Mouse (Mus musculus): ENCODE measurements at regions not wholly inside any gene's neighbourhood (a gene's known extent, or its start where the extent isn't known, plus 50 kb on each side); places are given as distances from the start of the nearest gene placed in this dataset.

GRCm38 (mm10) chr5:118316310-118317017 lies 71.4 kb downstream of the 2410131K14Rik start:
- Histone ChIP-seq H3K36me3 (replicated peaks) (no peaks in the 10 kb centered on the region), H3K27ac (replicated peaks) (no peak overlapping the region), H3K9me3 (replicated peaks) (no peaks in the 10 kb centered on the region), H3K4me1 (replicated peaks) (no peaks in the 10 kb centered on the region), H3K27me3 (peaks cover 42% of the 10 kb centered on the region), H3K4me2 (no peak overlapping the region), H3K9ac (no peak overlapping the region), H3K4me3 (replicated peaks) (no peak overlapping the region)
- ATAC-seq (ENCODE audit: insufficient read depth) = no peak
- 47% methylated on average over 10 of the region's 10 CpGs for WGBS (ENCODE audit: insufficient replicate concordance)

GRCm38 (mm10) chr5:118318073-118318472 lies 73.0 kb downstream of the 2410131K14Rik start:
- no peak overlapping the region for H3K9ac ChIP-seq
- no peaks in the 10 kb centered on the region for H3K4me1 ChIP-seq (replicated peaks)
- no peaks in the 10 kb centered on the region for H3K36me3 ChIP-seq (replicated peaks)
- no peak for ATAC-seq (ENCODE audit: insufficient read depth)
- H3K4me2 ChIP-seq = no peak overlapping the region
- no peaks in the 10 kb centered on the region for H3K9me3 ChIP-seq (replicated peaks)
- WGBS (ENCODE audit: insufficient replicate concordance) = 39% methylated on average over 5 of the region's 5 CpGs
- H3K27me3 ChIP-seq = peaks cover 44% of the 10 kb centered on the region
- H3K4me3 ChIP-seq (replicated peaks) = no peak overlapping the region
- no peak overlapping the region for H3K27ac ChIP-seq (replicated peaks)

GRCm38 (mm10) chr5:118318883-118319282 lies 73.9 kb downstream of the 2410131K14Rik start:
- no peaks in the 10 kb centered on the region for H3K36me3 ChIP-seq (replicated peaks)
- H3K27ac ChIP-seq (replicated peaks) = no peak overlapping the region
- H3K4me1 ChIP-seq (replicated peaks) = no peaks in the 10 kb centered on the region
- no peaks in the 10 kb centered on the region for H3K9me3 ChIP-seq (replicated peaks)
- ATAC-seq (ENCODE audit: insufficient read depth) = no peak
- H3K27me3 ChIP-seq = peaks cover 44% of the 10 kb centered on the region
- H3K9ac ChIP-seq = no peak overlapping the region
- 10% methylated on average over 15 of the region's 15 CpGs for WGBS (ENCODE audit: insufficient replicate concordance)
- H3K4me3 ChIP-seq (replicated peaks) = no peak overlapping the region
- no peak overlapping the region for H3K4me2 ChIP-seq

DNA sequence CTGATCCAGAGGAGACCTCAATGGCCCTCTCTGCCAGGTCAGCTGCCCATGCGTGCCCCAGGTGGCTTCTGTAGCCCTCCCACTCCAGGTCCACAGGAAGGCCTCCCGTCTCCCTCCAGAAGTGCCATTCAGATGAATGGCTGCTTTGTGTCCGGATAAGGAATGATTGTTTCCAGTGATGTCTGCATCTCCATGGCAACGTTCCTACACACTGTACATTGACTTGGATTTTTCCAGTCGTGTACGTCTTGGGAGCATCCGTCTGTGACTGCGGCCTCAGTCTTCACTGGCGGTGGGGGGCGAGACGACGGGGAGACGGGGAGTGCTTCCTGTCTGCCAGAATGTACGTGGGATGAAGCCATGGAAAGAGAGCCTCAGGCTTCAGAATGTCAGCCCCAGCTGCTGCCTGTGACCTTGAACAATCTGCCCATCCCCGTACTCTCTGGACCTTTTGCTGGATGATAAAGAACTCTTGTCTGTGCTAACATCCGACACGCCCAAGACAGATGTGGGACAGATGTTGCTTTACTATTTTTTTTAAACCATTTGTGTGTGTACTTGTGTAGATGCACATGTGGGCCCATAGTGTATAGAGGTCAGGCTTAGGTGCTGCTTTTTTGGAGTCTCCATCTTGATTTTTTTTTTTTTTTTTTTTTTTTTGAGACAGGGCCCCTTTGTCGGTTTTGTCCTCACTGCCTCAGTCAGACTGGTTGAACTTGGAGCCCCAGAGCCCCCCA lies 76.9 kb downstream of the 2410131K14Rik start:
- no peaks in the 10 kb centered on the region for H3K36me3 ChIP-seq (replicated peaks)
- no peak overlapping the region for H3K27ac ChIP-seq (replicated peaks)
- no peak overlapping the region for H3K9ac ChIP-seq
- no peaks in the 10 kb centered on the region for H3K9me3 ChIP-seq (replicated peaks)
- 60% methylated on average over 18 of the region's 18 CpGs for WGBS (ENCODE audit: insufficient replicate concordance)
- H3K27me3 ChIP-seq = peaks cover 61% of the 10 kb centered on the region
- ATAC-seq (ENCODE audit: insufficient read depth) = no peak
- no peak overlapping the region for H3K4me3 ChIP-seq (replicated peaks)
- no peaks in the 10 kb centered on the region for H3K4me1 ChIP-seq (replicated peaks)
- no peak overlapping the region for H3K4me2 ChIP-seq

GRCm38 (mm10) chr5:118323151-118323550 lies 78.1 kb downstream of the 2410131K14Rik start:
- no peak overlapping the region for H3K4me2 ChIP-seq
- H3K27ac ChIP-seq (replicated peaks) = no peak overlapping the region
- no peak for ATAC-seq (ENCODE audit: insufficient read depth)
- no peaks in the 10 kb centered on the region for H3K4me1 ChIP-seq (replicated peaks)
- no peaks in the 10 kb centered on the region for H3K36me3 ChIP-seq (replicated peaks)
- no peaks in the 10 kb centered on the region for H3K9me3 ChIP-seq (replicated peaks)
- no peak overlapping the region for H3K4me3 ChIP-seq (replicated peaks)
- H3K27me3 ChIP-seq = peaks cover 70% of the 10 kb centered on the region
- 58% methylated on average over 2 of the region's 2 CpGs for WGBS (ENCODE audit: insufficient replicate concordance)
- no peak overlapping the region for H3K9ac ChIP-seq

DNA sequence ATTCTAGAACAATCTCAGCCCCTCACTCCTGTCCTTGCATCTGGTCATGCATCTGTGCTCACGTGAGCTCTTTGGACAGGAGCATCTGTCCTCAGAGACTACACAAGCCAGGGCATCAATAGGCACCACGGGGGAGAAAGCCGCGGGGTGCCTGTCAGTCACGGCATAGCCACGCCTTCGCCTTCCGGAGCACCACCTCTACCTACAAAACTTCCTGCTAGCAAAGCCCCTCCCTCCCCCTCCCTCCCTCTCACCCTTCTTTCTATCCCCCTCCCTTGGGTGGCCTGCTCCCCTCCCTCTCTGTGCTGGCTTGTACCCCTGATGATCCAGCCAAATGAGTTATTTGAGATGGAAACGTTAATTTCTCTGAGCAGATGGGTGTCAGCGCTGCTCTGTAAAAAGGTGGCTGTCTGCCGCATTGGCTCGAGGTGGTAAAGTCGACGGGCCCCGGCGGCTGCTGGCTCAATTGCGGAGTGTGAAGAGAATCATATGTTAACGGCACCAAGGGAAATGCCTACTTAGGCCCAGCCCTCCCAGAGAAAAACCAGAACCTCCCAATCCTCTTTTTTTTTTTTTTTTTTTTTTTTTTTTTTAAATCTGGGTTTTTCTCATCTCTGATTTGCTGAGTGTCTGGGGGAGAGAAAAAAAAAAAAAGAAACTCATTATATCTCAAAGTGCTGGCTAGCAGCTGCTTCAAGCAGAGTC lies 82.0 kb downstream of the 2410131K14Rik start:
- H3K27ac ChIP-seq (replicated peaks) = no peak overlapping the region
- peak overlapping the region; percentile 9 for H3K4me3 ChIP-seq (replicated peaks)
- H3K4me1 ChIP-seq (replicated peaks) = peaks cover 5% of the 10 kb centered on the region; the same call in 1 of the 2 replicates
- H3K9ac ChIP-seq = no peak overlapping the region
- ATAC-seq (ENCODE audit: insufficient read depth) = no peak
- WGBS (ENCODE audit: insufficient replicate concordance) = 1% methylated on average over 18 of the region's 18 CpGs
- no peaks in the 10 kb centered on the region for H3K36me3 ChIP-seq (replicated peaks)
- no peaks in the 10 kb centered on the region for H3K9me3 ChIP-seq (replicated peaks)
- peaks cover 73% of the 10 kb centered on the region for H3K27me3 ChIP-seq
- peak overlapping the region; percentile 48 for H3K4me2 ChIP-seq

DNA sequence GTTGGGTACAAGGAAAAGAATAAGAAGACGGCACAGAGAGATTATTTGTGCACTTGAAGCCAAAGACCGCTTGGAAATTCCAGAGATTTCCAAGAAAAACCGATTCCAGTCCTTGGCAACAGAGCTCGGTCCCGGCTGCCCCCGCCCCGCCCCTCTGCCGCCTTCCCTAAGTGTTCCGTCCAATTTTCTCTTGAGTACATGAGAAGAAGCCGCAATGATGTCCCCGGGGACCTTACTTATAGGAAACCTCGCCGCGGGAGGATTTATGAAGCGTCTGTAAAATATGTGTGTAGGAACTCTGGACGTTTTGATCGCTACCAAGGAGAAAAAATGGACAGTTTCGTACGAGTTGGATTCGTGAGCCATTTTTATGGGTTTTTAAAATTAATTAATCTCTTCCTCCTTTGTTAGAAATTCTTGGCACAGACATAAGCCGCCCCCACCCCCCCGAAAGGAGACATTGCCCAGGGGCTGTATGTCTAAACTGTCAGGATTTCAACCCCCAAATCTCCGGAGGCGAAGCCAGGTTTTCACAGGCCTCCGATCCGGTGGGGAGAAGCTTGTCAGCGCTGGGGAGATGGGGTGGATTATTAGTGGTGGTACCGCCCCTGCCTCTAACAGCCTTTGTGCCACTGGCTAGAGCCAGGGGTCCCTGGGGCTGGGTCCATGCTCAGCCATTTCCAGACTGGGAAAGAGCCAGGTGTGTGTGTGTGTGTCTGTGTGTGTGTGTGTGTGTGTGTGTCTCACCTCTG lies 83.1 kb downstream of the 2410131K14Rik start:
- Histone ChIP-seq H3K4me1 (replicated peaks) (peaks cover 5% of the 10 kb centered on the region; the same call in 1 of the 2 replicates), H3K9me3 (replicated peaks) (no peaks in the 10 kb centered on the region), H3K4me2 (peak overlapping the region; percentile 38), H3K27me3 (peaks cover 85% of the 10 kb centered on the region), H3K36me3 (replicated peaks) (no peaks in the 10 kb centered on the region), H3K27ac (replicated peaks) (no peak overlapping the region), H3K9ac (no peak overlapping the region), H3K4me3 (replicated peaks) (peak overlapping the region; percentile 12)
- WGBS (ENCODE audit: insufficient replicate concordance) = 11% methylated on average over 28 of the region's 28 CpGs
- ATAC-seq (ENCODE audit: insufficient read depth) = no peak

DNA sequence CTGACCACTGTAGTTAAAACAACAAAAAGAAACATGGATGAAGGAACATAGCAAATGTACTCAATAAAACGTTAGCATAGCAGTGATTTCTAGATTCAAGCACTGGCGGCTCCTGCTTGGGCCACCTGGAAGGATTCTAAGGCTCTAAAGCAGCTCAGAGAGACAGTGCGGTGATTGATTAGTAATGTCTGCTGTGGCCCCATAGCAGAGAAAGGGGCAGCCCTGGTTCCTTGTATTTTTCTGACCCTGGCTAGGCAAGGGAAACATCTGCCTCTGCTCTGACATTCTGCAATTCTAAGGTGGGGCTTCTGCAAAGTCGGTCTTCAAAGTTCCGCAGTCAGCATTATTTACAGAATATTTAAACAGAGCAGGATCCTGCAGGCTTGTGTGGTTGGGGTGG lies 84.1 kb downstream of the 2410131K14Rik start:
- Histone ChIP-seq H3K27me3 (peaks cover 95% of the 10 kb centered on the region), H3K4me1 (replicated peaks) (peaks cover 5% of the 10 kb centered on the region; the same call in 1 of the 2 replicates), H3K9me3 (replicated peaks) (no peaks in the 10 kb centered on the region), H3K27ac (replicated peaks) (no peak overlapping the region), H3K4me3 (replicated peaks) (no peak overlapping the region), H3K9ac (no peak overlapping the region), H3K36me3 (replicated peaks) (no peaks in the 10 kb centered on the region), H3K4me2 (no peak overlapping the region)
- ATAC-seq (ENCODE audit: insufficient read depth) = no peak
- 57% methylated on average over 5 of the region's 5 CpGs for WGBS (ENCODE audit: insufficient replicate concordance)

DNA sequence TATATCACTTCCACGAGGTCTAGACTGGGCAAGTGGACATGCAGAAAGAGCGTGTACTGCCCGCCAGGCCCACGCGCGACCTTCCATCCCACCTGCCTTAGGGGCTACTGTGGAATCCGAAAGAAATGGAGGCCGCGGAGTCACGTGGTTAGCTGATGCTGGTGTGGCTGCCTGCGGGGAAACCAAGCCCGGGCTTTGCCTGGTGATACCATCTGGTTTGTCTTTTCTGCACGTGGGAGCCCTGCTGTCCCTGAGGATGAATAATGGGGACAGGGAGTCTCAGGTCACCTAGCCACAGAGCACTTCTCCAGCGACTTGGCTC lies 86.2 kb downstream of the 2410131K14Rik start:
- H3K4me3 ChIP-seq (replicated peaks) = no peak overlapping the region
- peak overlapping the region; percentile 66 for H3K4me2 ChIP-seq
- WGBS (ENCODE audit: insufficient replicate concordance) = 21% methylated on average over 14 of the region's 14 CpGs
- no peaks in the 10 kb centered on the region for H3K9me3 ChIP-seq (replicated peaks)
- H3K36me3 ChIP-seq (replicated peaks) = no peaks in the 10 kb centered on the region
- no peak overlapping the region for H3K9ac ChIP-seq
- no peak for ATAC-seq (ENCODE audit: insufficient read depth)
- peaks cover 86% of the 10 kb centered on the region for H3K27me3 ChIP-seq
- no peak overlapping the region for H3K27ac ChIP-seq (replicated peaks)
- H3K4me1 ChIP-seq (replicated peaks) = peaks cover 5% of the 10 kb centered on the region; the same call in 1 of the 2 replicates

DNA sequence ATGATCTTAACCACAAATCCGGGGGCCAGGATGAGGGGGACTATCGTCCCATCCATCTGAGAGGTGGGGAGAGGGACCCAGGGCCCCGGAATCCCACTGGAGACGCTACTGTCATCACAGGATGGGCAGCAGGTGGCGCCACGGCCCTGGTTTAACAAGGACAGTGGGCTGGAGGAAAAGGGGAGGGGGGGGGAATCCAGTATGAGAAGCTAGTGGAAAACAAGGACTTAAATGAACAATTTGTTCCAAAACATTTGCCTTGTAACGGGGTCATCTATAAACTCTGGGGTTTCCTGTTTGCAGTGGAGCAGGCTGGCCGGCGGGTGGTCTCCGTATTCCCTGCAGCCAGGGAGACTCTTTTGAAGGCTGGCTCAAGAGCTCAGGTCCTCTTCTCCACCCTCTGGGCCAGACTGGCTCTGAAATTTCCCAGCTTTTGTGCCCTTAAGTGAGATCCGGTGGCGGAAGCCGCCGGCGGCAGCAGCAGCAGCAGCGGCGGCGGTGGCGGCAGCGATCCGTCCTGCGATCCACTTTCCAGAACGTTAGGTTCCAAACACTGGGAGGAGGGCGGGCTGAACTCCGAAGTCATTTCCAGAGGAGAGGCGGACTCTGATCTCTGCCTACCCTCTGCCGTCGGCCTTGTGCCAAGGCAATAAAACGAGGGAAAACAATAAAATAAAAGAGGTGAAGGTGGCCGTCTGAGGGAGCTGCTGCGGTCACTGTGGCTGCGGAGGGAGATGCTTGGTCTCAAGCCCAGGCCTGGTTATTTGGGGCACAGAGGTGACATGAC lies 86.8 kb downstream of the 2410131K14Rik start:
- Histone ChIP-seq H3K36me3 (replicated peaks) (no peaks in the 10 kb centered on the region), H3K9ac (peak overlapping the region; percentile 23; the same call in 1 of the 2 replicates), H3K27ac (replicated peaks) (no peak overlapping the region), H3K27me3 (peaks cover 81% of the 10 kb centered on the region), H3K4me1 (replicated peaks) (peaks cover 5% of the 10 kb centered on the region; the same call in 1 of the 2 replicates), H3K4me2 (peak overlapping the region; percentile 66), H3K4me3 (replicated peaks) (peak overlapping the region; percentile 45), H3K9me3 (replicated peaks) (no peaks in the 10 kb centered on the region)
- peak; percentile 37; the same call in 1 of the 2 replicates for ATAC-seq (ENCODE audit: insufficient read depth)
- 1% methylated on average over 32 of the region's 32 CpGs for WGBS (ENCODE audit: insufficient replicate concordance)
